Mouse (Mus musculus): ENCODE data around the gene Ctnnb1.
A peak's percentile ranks its signal among the peaks of the same experiment; 100 is the strongest.
"Not testable (repeated sequence)": the region's sequence is repeated elsewhere in the genome, so short reads cannot be mapped to it uniquely, and the experiment has no call there.

Gene Ctnnb1

GRCm38 (mm10) chr9:120929081-120929480 is at the start of gene Ctnnb1:
Ctnnb1 (plus strand) TSS chr9:120929216.
- DNase-seq (ENCODE audit: low read depth) = no peak

- no peak for DNase-seq (ENCODE audit: low read depth)
These were observed 48.7 kb upstream of the Ctnnb1 start for GRCm38 (mm10) chr9:120880286-120880685.

GRCm38 (mm10) chr9:120881121-120881520 is 47.9 kb upstream of the Ctnnb1 start:
- no peak for DNase-seq (ENCODE audit: low read depth)

GRCm38 (mm10) chr9:120881839-120882238 is 47.2 kb upstream of the Ctnnb1 start:
- DNase-seq (ENCODE audit: low read depth) = no peak

GRCm38 (mm10) chr9:120884726-120885125 is 44.3 kb upstream of the Ctnnb1 start:
- no peak for DNase-seq (ENCODE audit: low read depth)

GRCm38 (mm10) chr9:120887631-120888030 is 41.4 kb upstream of the Ctnnb1 start:
- DNase-seq (ENCODE audit: low read depth) = no peak

- DNase-seq (ENCODE audit: low read depth) = peak; percentile 9
These were observed 35.6 kb upstream of the Ctnnb1 start for GRCm38 (mm10) chr9:120893435-120893834.

GRCm38 (mm10) chr9:120893971-120894370 is 35.0 kb upstream of the Ctnnb1 start:
- DNase-seq (ENCODE audit: low read depth) = no peak

- no peak for DNase-seq (ENCODE audit: low read depth)
These were observed 34.6 kb upstream of the Ctnnb1 start for GRCm38 (mm10) chr9:120894376-120894775.

GRCm38 (mm10) chr9:120896502-120896901 is 32.5 kb upstream of the Ctnnb1 start:
- no peak for DNase-seq (ENCODE audit: low read depth)

- DNase-seq (ENCODE audit: low read depth) = no peak
These were observed 31.7 kb upstream of the Ctnnb1 start for GRCm38 (mm10) chr9:120897269-120897668.

GRCm38 (mm10) chr9:120899833-120900232 is 29.2 kb upstream of the Ctnnb1 start:
- no peak for DNase-seq (ENCODE audit: low read depth)

- DNase-seq (ENCODE audit: low read depth) = no peak
These were observed 28.4 kb upstream of the Ctnnb1 start for GRCm38 (mm10) chr9:120900338-120901274.

- peak; percentile 29 for DNase-seq (ENCODE audit: low read depth)
These were observed 26.5 kb upstream of the Ctnnb1 start for GRCm38 (mm10) chr9:120902562-120902961.

GRCm38 (mm10) chr9:120908461-120908860 is 20.6 kb upstream of the Ctnnb1 start:
- DNase-seq (ENCODE audit: low read depth) = no peak

- no peak for DNase-seq (ENCODE audit: low read depth)
These were observed 15.9 kb upstream of the Ctnnb1 start for GRCm38 (mm10) chr9:120913152-120913551.

GRCm38 (mm10) chr9:120914429-120914828 is 14.6 kb upstream of the Ctnnb1 start:
- no peak for DNase-seq (ENCODE audit: low read depth)

GRCm38 (mm10) chr9:120914877-120915459 is 14.0 kb upstream of the Ctnnb1 start:
- peak; percentile 71 for DNase-seq (ENCODE audit: low read depth)

- not testable (repeated sequence) for DNase-seq (ENCODE audit: low read depth)
These were observed 11.4 kb upstream of the Ctnnb1 start for GRCm38 (mm10) chr9:120917619-120918018.

- no peak for DNase-seq (ENCODE audit: low read depth)
These were observed 10.8 kb upstream of the Ctnnb1 start for GRCm38 (mm10) chr9:120918211-120918610.

GRCm38 (mm10) chr9:120918642-120919041 is 10.4 kb upstream of the Ctnnb1 start:
- DNase-seq (ENCODE audit: low read depth) = no peak

- no peak for DNase-seq (ENCODE audit: low read depth)
These were observed 9.9 kb upstream of the Ctnnb1 start for GRCm38 (mm10) chr9:120919130-120919529.

GRCm38 (mm10) chr9:120926126-120926525 is 2.9 kb upstream of the Ctnnb1 start:
- DNase-seq (ENCODE audit: low read depth) = no peak

All from induced T-regulatory cell, adult 2 months (primary cell).